Mouse (Mus musculus) C2C12 (cell line): Measurements from ENCODE around the gene Grm2. TPM values are rescaled to one million over a fixed set of nuclear protein-coding genes. Genes with fewer than 3 reads are reported as not detected.
A peak's percentile ranks its signal among the peaks of the same experiment; 100 is the strongest.

Experiments used
- H3K27me3 ChIP-seq: one replicate; pipeline ENCODE4 v1.6.1; 2011; ENCODE audit not compliant: control insufficient read depth, insufficient read depth, insufficient read length
- H3K36me3 ChIP-seq: one replicate; pipeline ENCODE4 v1.6.1; 2011; ENCODE audit not compliant: control insufficient read depth, insufficient read depth
- H3K4me3 ChIP-seq: one replicate; pipeline ENCODE4 v1.5.1; 2011; ENCODE audit warnings: mild to moderate bottlenecking, control low read depth; ENCODE audit not compliant: poor library complexity, insufficient read depth, severe bottlenecking
- H3K79me2 ChIP-seq: one replicate; pipeline ENCODE4 v1.6.1; 2011; ENCODE audit not compliant: control insufficient read depth, insufficient read depth
- H3K79me3 ChIP-seq: one replicate; pipeline ENCODE4 v1.6.1; 2011; ENCODE audit warnings: low read depth, control low read depth
- H3ac ChIP-seq: one replicate; pipeline ENCODE3; 2011; ENCODE audit warnings: low read depth; ENCODE audit not compliant: control insufficient read depth, insufficient read length
- CEBPB ChIP-seq: IDR thresholded peaks from one replicate; pipeline ENCODE4 v1.6.1; 2011; ENCODE audit warnings: low read depth, mild to moderate bottlenecking, control low read depth, moderate library complexity
- CTCF ChIP-seq: IDR thresholded peaks from one replicate; pipeline ENCODE4 v1.5.1; 2011; ENCODE audit not compliant: control insufficient read depth, insufficient read depth, insufficient read length
- FOSL1 ChIP-seq: IDR thresholded peaks from one replicate; pipeline ENCODE4 v1.8.0; 2011; ENCODE audit warnings: mild to moderate bottlenecking, low read length; ENCODE audit not compliant: poor library complexity, insufficient read depth, severe bottlenecking
- MAX ChIP-seq: IDR thresholded peaks from one replicate; pipeline ENCODE4 v1.6.1; 2011; ENCODE audit warnings: mild to moderate bottlenecking, control low read depth
- MYOD1 ChIP-seq: IDR thresholded peaks from one replicate; pipeline ENCODE4 v1.6.1; 2011; ENCODE audit warnings: low read depth; ENCODE audit not compliant: control insufficient read depth, insufficient read length
- MYOG ChIP-seq: IDR thresholded peaks from one replicate; pipeline ENCODE4 v1.6.1; 2011; ENCODE audit not compliant: control insufficient read depth, insufficient read length; ENCODE audit errors: extremely low read depth
- USF1 ChIP-seq: IDR thresholded peaks from one replicate; pipeline ENCODE4 v1.6.1; 2011; ENCODE audit warnings: low read depth, mild to moderate bottlenecking, control low read depth, moderate library complexity
- polyA plus RNA-seq: library from polyadenylated mRNA; unstranded; fragments of >200 nt; fragmentation: generic; extraction: Trizol; gene quantifications from one replicate; pipeline ENCODE4 v1.2.1, GENCODE M21; 2012; ENCODE audit warnings: missing spikeins

Gene Grm2
- polyA plus RNA-seq, 1 experiment = not detected

- peak overlapping the region; percentile 86 for H3ac ChIP-seq
- peaks cover 9% of the 10 kb centered on the region for H3K79me2 ChIP-seq
- peak overlapping the region; percentile 51 for H3K4me3 ChIP-seq
- H3K27me3 ChIP-seq = no peaks in the 10 kb centered on the region
- no peak for TF ChIP-seq USF1
- H3K36me3 ChIP-seq = peaks cover 21% of the 10 kb centered on the region
- peaks cover 4% of the 10 kb centered on the region for H3K79me3 ChIP-seq
These were observed 28.4 kb upstream of the Grm2 start for GRCm38 (mm10) chr9:106684093-106684872.

- no peak overlapping the region for H3K4me3 ChIP-seq
- H3ac ChIP-seq = no peak overlapping the region
- TF ChIP-seq USF1 (no peak), CTCF (no peak), MYOG (no peak), FOSL1 (no peak), MYOD1 (no peak), MAX (no peak), CEBPB (no peak)
- H3K27me3 ChIP-seq = no peaks in the 10 kb centered on the region
- peaks cover 9% of the 10 kb centered on the region for H3K79me2 ChIP-seq
- H3K36me3 ChIP-seq = peaks cover 42% of the 10 kb centered on the region
- peaks cover 4% of the 10 kb centered on the region for H3K79me3 ChIP-seq
These were observed 25.1 kb upstream of the Grm2 start for GRCm38 (mm10) chr9:106681026-106681425.

- Histone ChIP-seq H3K27me3 (no peaks in the 10 kb centered on the region), H3K79me2 (no peaks in the 10 kb centered on the region), H3ac (no peak overlapping the region), H3K36me3 (peaks cover 42% of the 10 kb centered on the region), H3K79me3 (no peaks in the 10 kb centered on the region), H3K4me3 (no peak overlapping the region)
- TF ChIP-seq MYOD1 (peak; percentile 67), FOSL1 (no peak)
These were observed 22.4 kb upstream of the Grm2 start for GRCm38 (mm10) chr9:106678242-106678641.

GRCm38 (mm10) chr9:106677702-106678101 lies 21.8 kb upstream of the Grm2 start:
- TF ChIP-seq FOSL1 (no peak), USF1 (no peak), MYOG (no peak), CTCF (no peak), CEBPB (no peak)
- Histone ChIP-seq H3K27me3 (no peaks in the 10 kb centered on the region), H3ac (no peak overlapping the region), H3K79me3 (no peaks in the 10 kb centered on the region), H3K36me3 (peaks cover 42% of the 10 kb centered on the region), H3K79me2 (no peaks in the 10 kb centered on the region), H3K4me3 (no peak overlapping the region)

DNA sequence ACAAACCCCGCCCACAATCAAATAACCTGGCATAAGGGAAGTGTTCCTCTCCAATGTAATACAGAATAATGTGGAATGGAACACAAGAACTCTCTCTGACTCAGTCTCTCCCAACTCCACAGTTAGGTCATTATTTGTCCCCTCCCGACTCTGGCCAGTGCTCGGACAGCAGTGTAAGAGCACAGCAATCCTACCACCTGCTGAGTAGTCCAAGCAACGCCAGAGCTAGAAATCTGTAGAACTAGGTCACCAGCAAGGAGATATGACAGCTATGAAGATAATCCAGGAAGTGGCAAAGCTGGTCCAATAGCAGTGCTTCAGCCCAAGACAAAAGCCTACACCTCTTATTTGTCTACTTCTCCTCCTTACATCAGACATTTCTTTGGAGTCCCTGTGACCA lies 20.7 kb upstream of the Grm2 start:
- Histone ChIP-seq H3ac (no peak overlapping the region), H3K36me3 (peaks cover 41% of the 10 kb centered on the region), H3K27me3 (no peaks in the 10 kb centered on the region), H3K79me3 (no peaks in the 10 kb centered on the region), H3K79me2 (no peaks in the 10 kb centered on the region), H3K4me3 (no peak overlapping the region)
- no peak for TF ChIP-seq CTCF
- no peak for TF ChIP-seq CEBPB
- no peak for TF ChIP-seq USF1
- TF ChIP-seq FOSL1 = no peak

- Histone ChIP-seq H3K4me3 (no peak overlapping the region), H3K36me3 (peaks cover 38% of the 10 kb centered on the region), H3K27me3 (no peaks in the 10 kb centered on the region), H3K79me3 (no peaks in the 10 kb centered on the region), H3ac (no peak overlapping the region), H3K79me2 (no peaks in the 10 kb centered on the region)
- TF ChIP-seq FOSL1 (no peak), MAX (no peak), MYOD1 (no peak), MYOG (no peak), USF1 (no peak), CEBPB (no peak), CTCF (no peak)
These were observed 20.1 kb upstream of the Grm2 start for GRCm38 (mm10) chr9:106675965-106676364.
